Mouse (Mus musculus) thymus, adult 2 months (tissue): ENCODE data around the gene Zfp941.

Source experiments
- CTCF ChIP-seq: fragments of 200-500 bp; IDR thresholded peaks from 2 replicates; pipeline ENCODE4 v1.5.1; 2012; ENCODE audit warnings: mild to moderate bottlenecking, control low read depth, low read length, moderate library complexity, borderline replicate concordance; ENCODE audit not compliant: control insufficient read depth, poor library complexity, insufficient read depth; ENCODE audit errors: extremely low read depth
- POLR2A ChIP-seq: fragments of 200-500 bp; IDR thresholded peaks from 2 replicates; pipeline ENCODE4 v1.6.1; 2012; ENCODE audit warnings: mild to moderate bottlenecking, low read length, control low read depth, moderate library complexity; ENCODE audit not compliant: control insufficient read depth, poor library complexity, insufficient read depth; ENCODE audit errors: extremely low read depth

DNA sequence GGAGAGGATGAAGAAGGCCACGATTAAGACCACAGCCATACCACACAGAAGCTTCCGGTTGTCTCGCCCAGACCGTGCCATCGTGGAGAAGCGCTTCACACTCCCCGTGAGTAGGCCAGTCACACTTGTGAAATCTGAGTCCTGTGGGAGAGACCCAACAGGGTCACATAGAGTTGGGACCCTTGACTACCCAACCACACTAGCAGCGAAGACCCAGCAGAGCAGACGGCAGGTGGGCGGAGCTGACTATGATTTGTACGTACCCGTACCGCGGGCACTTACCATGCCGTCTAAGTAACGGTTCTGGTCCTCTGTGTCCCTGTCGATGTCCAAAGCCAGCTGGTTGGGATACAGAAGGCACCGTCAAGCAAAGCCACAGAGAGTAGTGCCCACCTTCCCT lies 32.5 kb upstream of the Zfp941 start:
- TF ChIP-seq CTCF (no peak), POLR2A (no peak)
